ENCODE assay signal across 8 mouse cellular contexts in genomic region chr9:106367001-106367400, GRCm38 (mm10). TPM values are rescaled to one million over a fixed set of nuclear protein-coding genes. Genes with fewer than 3 reads are reported as not detected.
DNase-seq lines count a peak whose midpoint lies in the region; ATAC-seq and TF ChIP-seq lines count a peak whose summit lies in the region.

No protein-coding gene starts in this region.

- TF ChIP-seq CTCF in brain, embryonic 14.5 days (IDR thresholded peaks at IDR 0.05; ENCODE audit: borderline replicate concordance, extremely low read depth, insufficient read depth, insufficient read length): no peak

- peak overlapping the region; percentile 66 for H3K9ac ChIP-seq in kidney, embryonic 14.5 days (ENCODE audit: low read depth, low read length)
- peak overlapping the region; percentile 66 for H3K9ac ChIP-seq in intestine, embryonic 16.5 days (ENCODE audit: low read depth, low read length)

- H3K27ac ChIP-seq in kidney, embryonic 14.5 days (ENCODE audit: low read depth, low read length): peak overlapping the region; percentile 80; the same call in 1 of the 2 replicates
- peak overlapping the region; percentile 31 for H3K27ac ChIP-seq in intestine, embryonic 16.5 days (ENCODE audit: low read length)

- peaks cover 12% of the 10 kb centered on the region; the same call in 1 of the 2 replicates for H3K36me3 ChIP-seq in kidney, embryonic 14.5 days (ENCODE audit: control insufficient read depth, insufficient read depth, low read length)
- H3K36me3 ChIP-seq in intestine, embryonic 16.5 days (ENCODE audit: control insufficient read depth, insufficient read depth, low read length): no peaks in the 10 kb centered on the region

- 0 out of 2 replicates have a peak, but pooled peaks have one; percentile 2 for ATAC-seq in kidney, embryonic 14.5 days (ENCODE audit: low FRiP score, low TSS enrichment)
- no peak for ATAC-seq in intestine, embryonic 16.5 days
- no peak for ATAC-seq in granulocyte monocyte progenitor cell, adult 5-6 weeks (replicated peaks; ENCODE audit: poor library complexity, severe bottlenecking)

- H3K4me3 ChIP-seq in kidney, embryonic 14.5 days (ENCODE audit: low read length): peak overlapping the region; percentile 81
- peak overlapping the region; percentile 74 for H3K4me3 ChIP-seq in intestine, embryonic 16.5 days (ENCODE audit: low read length)

- peak overlapping the region; percentile 96 for H3K4me2 ChIP-seq in kidney, embryonic 14.5 days (replicated peaks; ENCODE audit: low read depth, low read length)
- H3K4me2 ChIP-seq in intestine, embryonic 16.5 days (ENCODE audit: low read depth, low read length): peak overlapping the region; percentile 98

- no peak for TF ChIP-seq POLR2A in brain, embryonic 14.5 days (IDR thresholded peaks at IDR 0.05; ENCODE audit: borderline replicate concordance, extremely low read depth, insufficient read depth, insufficient read length, poor library complexity, severe bottlenecking)

- H3K27me3 ChIP-seq in kidney, embryonic 14.5 days (ENCODE audit: control insufficient read depth, insufficient read depth, low read length): no peaks in the 10 kb centered on the region
- no peaks in the 10 kb centered on the region for H3K27me3 ChIP-seq in intestine, embryonic 16.5 days (replicated peaks; ENCODE audit: control insufficient read depth, insufficient read depth, low read length)

- no peaks in the 10 kb centered on the region for H3K9me3 ChIP-seq in kidney, embryonic 14.5 days (ENCODE audit: control insufficient read depth, low read length)
- H3K9me3 ChIP-seq in intestine, embryonic 16.5 days (ENCODE audit: control insufficient read depth, low read length): no peaks in the 10 kb centered on the region

- 29% methylated on average over 5 of the region's 5 CpGs for whole genome bisulfite sequencing in kidney, embryonic 14.5 days
- 14% methylated on average over 5 of the region's 5 CpGs for WGBS in intestine, embryonic 16.5 days

- peaks cover 32% of the 10 kb centered on the region for H3K4me1 ChIP-seq in kidney, embryonic 14.5 days (ENCODE audit: control insufficient read depth, insufficient read depth, low read length)
- H3K4me1 ChIP-seq in intestine, embryonic 16.5 days (ENCODE audit: control insufficient read depth, insufficient read depth, low read length): peaks cover 27% of the 10 kb centered on the region

- no peak for DNase-seq in kidney, adult 8-10 months
- DNase-seq in brain, embryonic 14.5 days (ENCODE audit: low read depth): peak; percentile 18
- DNase-seq in naive thymus-derived CD4-positive, alpha-beta T cell, adult 2 months (ENCODE audit: low read depth): peak; percentile 61
- no peak for DNase-seq in gastrocnemius, adult 8-10 months (ENCODE audit: low spot score in 2 of 2)
- DNase-seq in kidney, postnatal 36 days: no peak

RNA-seq across cellular contexts. Expression of gene Dusp7, which starts 1.4 kb away (rescaled TPM):
- 25.5 and 26.3 TPM in 2 replicates for polyA plus RNA-seq in kidney, embryonic 14.5 days (2014; fragmentation: Nextera tagmentation; extraction: Ambion mirVana)
- 41.5 and 50.3 TPM in 2 replicates for polyA plus RNA-seq in brain, embryonic 14.5 days (2012; rRNA removed)
- 4.8 and 6.3 TPM in 2 replicates for polyA plus RNA-seq in intestine, embryonic 16.5 days (2015; fragmentation: Nextera tagmentation; extraction: Ambion mirVana)
- total RNA-seq in gastrocnemius, adult 8-10 months (2022): 10 to 100 TPM; 15.4 to 53.2 (median 35.0) TPM
- total RNA-seq in granulocyte monocyte progenitor cell, adult 5-6 weeks (2014; fragmentation: Nextera tagmentation): 44.7 and 46.2 TPM in 2 replicates
- total RNA-seq in granulocyte monocyte progenitor cell, adult 5-6 weeks (2017): 13.0 and 14.0 TPM in 2 replicates

Comparison
In these comparisons a context has a peak if more than half of its experiments do, and no peak if none do; other contexts are left out.
1. DNase-seq: peak in brain, embryonic 14.5 days (single experiment) and naive thymus-derived CD4-positive, alpha-beta T cell, adult 2 months (single experiment); none in kidney, adult 8-10 months (0 of 2), gastrocnemius, adult 8-10 months (0 of 2) and kidney, postnatal 36 days (0 of 2).